Mouse (Mus musculus) forebrain, embryonic 11.5 days (tissue): ENCODE measurements around the gene Zswim1. TPM values are rescaled to one million over a fixed set of nuclear protein-coding genes. Genes with fewer than 3 reads are reported as not detected.
A peak's percentile ranks its signal among the peaks of the same experiment; 100 is the strongest.

Source experiments
- ATAC-seq: fragments of 200-750 bp; cut with Nextera tagmentation; replicated peaks from 2 replicates; pipeline ENCODE4 v1.8.0; 2017; ENCODE audit warnings: moderate TSS enrichment; ENCODE audit not compliant: low FRiP score
- DNase-seq: peaks from one replicate; pipeline ENCODE4 v3.0.0-alpha.2; 2017; ENCODE audit warnings: low spot score
- H3K27ac ChIP-seq: fragments of 300-500 bp; sonication (generic); 2 replicates; pipeline ENCODE4 v1.5.1; 2014; ENCODE audit warnings: low read depth, low read length
- H3K27me3 ChIP-seq: fragments of 300-500 bp; sonication (generic); 2 replicates; pipeline ENCODE4 v1.6.1; 2014; ENCODE audit warnings: mild to moderate bottlenecking, low read length, mixed read lengths; ENCODE audit not compliant: control insufficient read depth, insufficient read depth
- H3K36me3 ChIP-seq: fragments of 300-500 bp; sonication (generic); 2 replicates; pipeline ENCODE4 v1.6.1; 2014; ENCODE audit warnings: mild to moderate bottlenecking, low read length, moderate library complexity, mixed read lengths; ENCODE audit not compliant: control insufficient read depth, insufficient read depth
- H3K4me1 ChIP-seq: fragments of 300-500 bp; sonication (generic); replicated peaks from 2 replicates; pipeline ENCODE4 v1.6.1; 2014; ENCODE audit warnings: low read length, mixed read lengths; ENCODE audit not compliant: control insufficient read depth, insufficient read depth
- H3K4me2 ChIP-seq: fragments of 300-500 bp; sonication (generic); 2 replicates; pipeline ENCODE4 v1.6.1; 2014; ENCODE audit warnings: low read depth, mild to moderate bottlenecking, low read length, moderate library complexity, mixed read lengths; ENCODE audit not compliant: severe bottlenecking
- H3K4me3 ChIP-seq: fragments of 300-500 bp; sonication (generic); 2 replicates; pipeline ENCODE4 v1.5.1; 2014; ENCODE audit warnings: low read depth, low read length
- H3K9ac ChIP-seq: fragments of 300-500 bp; sonication (generic); 2 replicates; pipeline ENCODE4 v1.6.1; 2014; ENCODE audit warnings: low read length
- H3K9me3 ChIP-seq: fragments of 300-500 bp; sonication (generic); 2 replicates; pipeline ENCODE4 v1.6.1; 2016; ENCODE audit warnings: low read length, mixed read lengths; ENCODE audit not compliant: control insufficient read depth
- WGBS: fragments of 180-500 bp; shearing (Covaris S2); extraction: QIAGEN DNeasy Blood & Tissue Kit; methylation state at CpG from one replicate; pipeline ENCODE4 v1.1.7; 2014; 5-methylcytosine and 5-hydroxymethylcytosine counted together
- polyA plus RNA-seq: library from polyadenylated mRNA; unstranded; fragments of >200 nt; fragmentation: Nextera tagmentation; extraction: Ambion mirVana; gene quantifications from 2 replicates; pipeline ENCODE4 v1.2.1, GENCODE M21; 2014

The Zswim1 gene
- polyA plus RNA-seq = 26.4 and 29.9 TPM in 2 replicates

GRCm38 (mm10) chr2:164822636-164823165 is at the start of gene Zswim1:
Zswim1 (plus strand) TSS chr2:164822686.
- H3K4me2 ChIP-seq = peak within 1 kb of the TSS; percentile 54
- WGBS = 2% methylated on average over 32 of the region's 32 CpGs
- H3K4me1 ChIP-seq = peaks cover 6% of the 10 kb centered on the region; the same call in 1 of the 2 replicates
- H3K36me3 ChIP-seq = peaks cover 3% of the 10 kb centered on the region; the same call in 1 of the 2 replicates
- H3K27ac ChIP-seq = peak within 1 kb of the TSS; percentile 77; the same call in 1 of the 2 replicates
- peak within 1 kb of the TSS; percentile 64 for H3K9ac ChIP-seq
- ATAC-seq = peak; percentile 99
- DNase-seq = peak; percentile 99
- no peaks in the 10 kb centered on the region for H3K27me3 ChIP-seq
- peak within 1 kb of the TSS; percentile 57 for H3K4me3 ChIP-seq
- no peaks in the 10 kb centered on the region for H3K9me3 ChIP-seq

- H3K36me3 ChIP-seq = peaks cover 9% of the 10 kb centered on the region
- ATAC-seq (no peak), DNase-seq (no peak)
- no peak overlapping the region for H3K9ac ChIP-seq
- H3K9me3 ChIP-seq = no peaks in the 10 kb centered on the region
- no peak overlapping the region for H3K27ac ChIP-seq
- no peak overlapping the region for H3K4me2 ChIP-seq
- no peak overlapping the region for H3K4me3 ChIP-seq
- H3K27me3 ChIP-seq = no peaks in the 10 kb centered on the region
- 79% methylated on average over 14 of the region's 14 CpGs for WGBS
- H3K4me1 ChIP-seq = peaks cover 15% of the 10 kb centered on the region
Measured at GRCm38 (mm10) chr2:164773229-164773988, 49.1 kb upstream of the Zswim1 start.

- 93% methylated on average over 5 of the region's 5 CpGs for WGBS
- Histone ChIP-seq H3K27me3 (no peaks in the 10 kb centered on the region), H3K27ac (no peak overlapping the region), H3K4me2 (no peak overlapping the region), H3K36me3 (peaks cover 9% of the 10 kb centered on the region), H3K4me3 (no peak overlapping the region), H3K9ac (no peak overlapping the region), H3K9me3 (no peaks in the 10 kb centered on the region), H3K4me1 (peaks cover 15% of the 10 kb centered on the region)
- DNase-seq = no peak
- no peak for ATAC-seq
Measured at GRCm38 (mm10) chr2:164773989-164774364, 48.5 kb upstream of the Zswim1 start.

- Histone ChIP-seq H3K4me1 (peaks cover 10% of the 10 kb centered on the region), H3K27ac (no peak overlapping the region), H3K4me3 (no peak overlapping the region), H3K4me2 (no peak overlapping the region), H3K9me3 (no peaks in the 10 kb centered on the region), H3K36me3 (peaks cover 9% of the 10 kb centered on the region), H3K27me3 (no peaks in the 10 kb centered on the region), H3K9ac (no peak overlapping the region)
- ATAC-seq (no peak), DNase-seq (no peak)
- 91% methylated on average over 6 of the region's 6 CpGs for WGBS
Measured at GRCm38 (mm10) chr2:164776130-164776529, 46.4 kb upstream of the Zswim1 start.

GRCm38 (mm10) chr2:164776801-164777200 is 45.7 kb upstream of the Zswim1 start:
- peaks cover 6% of the 10 kb centered on the region for H3K36me3 ChIP-seq
- no peak overlapping the region for H3K9ac ChIP-seq
- H3K9me3 ChIP-seq = no peaks in the 10 kb centered on the region
- DNase-seq = no peak
- no peaks in the 10 kb centered on the region for H3K27me3 ChIP-seq
- no peak for ATAC-seq
- no peak overlapping the region for H3K27ac ChIP-seq
- H3K4me2 ChIP-seq = no peak overlapping the region
- 71% methylated on average over 17 of the region's 17 CpGs for WGBS
- H3K4me3 ChIP-seq = no peak overlapping the region
- peaks cover 5% of the 10 kb centered on the region; the same call in 1 of the 2 replicates for H3K4me1 ChIP-seq

- no peak overlapping the region for H3K27ac ChIP-seq
- WGBS = 83% methylated on average over 30 of the region's 30 CpGs
- ATAC-seq (no peak), DNase-seq (no peak)
- no peaks in the 10 kb centered on the region; the same call in 1 of the 2 replicates for H3K36me3 ChIP-seq
- H3K9me3 ChIP-seq = no peaks in the 10 kb centered on the region
- no peaks in the 10 kb centered on the region for H3K4me1 ChIP-seq
- H3K4me3 ChIP-seq = no peak overlapping the region
- H3K27me3 ChIP-seq = no peaks in the 10 kb centered on the region
- H3K4me2 ChIP-seq = no peak overlapping the region
- no peak overlapping the region for H3K9ac ChIP-seq
Measured at GRCm38 (mm10) chr2:164777246-164778014, 45.1 kb upstream of the Zswim1 start.

GRCm38 (mm10) chr2:164778015-164778287 is 44.5 kb upstream of the Zswim1 start:
- H3K4me2 ChIP-seq = no peak overlapping the region
- no peak for ATAC-seq
- H3K9me3 ChIP-seq = no peaks in the 10 kb centered on the region
- WGBS = 92% methylated on average over 11 of the region's 11 CpGs
- no peak overlapping the region for H3K27ac ChIP-seq
- no peak for DNase-seq
- H3K36me3 ChIP-seq = no peaks in the 10 kb centered on the region
- no peak overlapping the region for H3K9ac ChIP-seq
- H3K27me3 ChIP-seq = no peaks in the 10 kb centered on the region
- H3K4me3 ChIP-seq = no peak overlapping the region
- H3K4me1 ChIP-seq = no peaks in the 10 kb centered on the region

- ATAC-seq = no peak
- no peak overlapping the region for H3K27ac ChIP-seq
- H3K4me1 ChIP-seq = no peaks in the 10 kb centered on the region
- no peak overlapping the region for H3K4me2 ChIP-seq
- no peak for DNase-seq
- H3K36me3 ChIP-seq = no peaks in the 10 kb centered on the region
- no peak overlapping the region for H3K9ac ChIP-seq
- H3K4me3 ChIP-seq = no peak overlapping the region
- no peaks in the 10 kb centered on the region for H3K27me3 ChIP-seq
- no peaks in the 10 kb centered on the region for H3K9me3 ChIP-seq
- 87% methylated on average over 7 of the region's 7 CpGs for WGBS
Measured at GRCm38 (mm10) chr2:164778809-164779208, 43.7 kb upstream of the Zswim1 start.
